Mouse (Mus musculus): Measurements from ENCODE around the gene Micu1. TPM values are rescaled to one million over a fixed set of nuclear protein-coding genes. Genes with fewer than 3 reads are reported as not detected.

Gene Micu1
- polyA plus RNA-seq, 1 experiment from 2014 or later: 72.3 TPM

GRCm38 (mm10) chr10:59907695-59908299 lies 205.5 kb downstream of the Micu1 start:
- Histone ChIP-seq H3K27me3 (no peaks in the 10 kb centered on the region), H3K4me3 (replicated peaks) (no peak overlapping the region), H3K9ac (no peak overlapping the region), H3K9me3 (no peaks in the 10 kb centered on the region), H3K36me3 (replicated peaks) (no peaks in the 10 kb centered on the region), H3K27ac (peak overlapping the region; percentile 42), H3K4me1 (peaks cover 59% of the 10 kb centered on the region), H3K4me2 (no peak overlapping the region)
- ATAC-seq (ENCODE audit: low FRiP score): no peak
- 41% methylated on average over 7 of the region's 7 CpGs for WGBS

DNA sequence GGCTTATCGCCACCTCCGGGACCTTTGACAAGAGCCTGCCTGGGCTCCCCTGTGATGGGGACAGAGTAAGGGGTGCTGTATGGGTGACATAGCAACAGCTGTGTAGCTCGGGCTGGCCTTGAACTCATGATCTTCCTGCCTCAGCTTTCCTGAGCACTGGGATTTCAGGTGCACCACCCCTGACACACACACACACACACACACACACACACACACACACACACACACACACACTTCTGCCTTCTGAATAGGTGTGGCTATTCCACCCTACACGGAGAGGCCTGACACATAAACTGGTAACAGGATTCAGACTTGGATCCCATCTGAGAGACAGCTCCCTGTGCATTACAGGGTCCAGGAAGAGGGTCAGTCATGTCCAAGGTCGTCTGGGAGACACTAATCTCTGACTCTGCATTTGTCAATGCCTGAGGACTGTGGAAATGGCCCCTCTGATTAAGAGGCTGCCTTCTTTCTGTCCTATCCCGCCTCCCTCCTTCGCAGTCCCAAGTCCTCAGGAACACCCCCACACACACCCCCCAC lies 206.6 kb downstream of the Micu1 start:
- H3K4me3 ChIP-seq (replicated peaks): no peak overlapping the region
- no peak; the same call in 1 of the 2 replicates for ATAC-seq (ENCODE audit: low FRiP score)
- H3K9ac ChIP-seq: no peak overlapping the region
- H3K27me3 ChIP-seq: no peaks in the 10 kb centered on the region
- H3K27ac ChIP-seq: peak overlapping the region; percentile 2; the same call in 1 of the 2 replicates
- H3K36me3 ChIP-seq (replicated peaks): no peaks in the 10 kb centered on the region
- peaks cover 51% of the 10 kb centered on the region for H3K4me1 ChIP-seq
- WGBS: 49% methylated on average over 7 of the region's 7 CpGs
- H3K9me3 ChIP-seq: no peaks in the 10 kb centered on the region
- peak overlapping the region; percentile 17; the same call in 1 of the 2 replicates for H3K4me2 ChIP-seq

DNA sequence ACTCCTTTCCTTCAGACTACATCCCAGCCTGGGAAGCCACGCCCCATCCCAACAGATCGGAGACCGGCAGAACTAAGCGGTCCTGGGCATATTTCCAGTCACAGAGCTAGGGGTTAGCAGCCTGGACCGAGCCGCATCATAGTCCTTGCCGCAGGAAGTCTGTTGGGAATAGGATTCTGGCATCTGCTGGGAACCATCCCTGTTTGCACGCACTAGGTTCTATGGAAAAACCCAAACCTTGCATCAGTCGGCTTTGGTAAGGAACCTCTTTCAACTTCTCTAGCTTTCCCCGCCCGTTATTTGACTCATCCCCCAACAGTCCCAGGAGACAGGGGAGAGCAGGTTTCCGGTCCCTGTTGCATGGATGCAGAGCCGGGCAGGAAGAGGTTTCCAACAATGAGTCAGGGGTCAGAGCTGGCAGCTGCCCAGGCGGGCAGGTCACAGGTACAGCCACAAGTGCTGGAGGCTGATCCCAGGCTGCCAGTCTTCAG lies 207.1 kb downstream of the Micu1 start:
- H3K4me1 ChIP-seq: peaks cover 50% of the 10 kb centered on the region
- H3K4me3 ChIP-seq (replicated peaks): no peak overlapping the region
- WGBS: 10% methylated on average over 14 of the region's 14 CpGs
- ATAC-seq (ENCODE audit: low FRiP score): no peak; the same call in 1 of the 2 replicates
- no peaks in the 10 kb centered on the region for H3K27me3 ChIP-seq
- no peaks in the 10 kb centered on the region for H3K9me3 ChIP-seq
- peak overlapping the region; percentile 17; the same call in 1 of the 2 replicates for H3K4me2 ChIP-seq
- no peak overlapping the region for H3K9ac ChIP-seq
- 0 out of 2 replicates have a peak overlapping the region, but pooled peaks have one; percentile 53 for H3K27ac ChIP-seq
- no peaks in the 10 kb centered on the region for H3K36me3 ChIP-seq (replicated peaks)

GRCm38 (mm10) chr10:59911091-59911490 lies 208.8 kb downstream of the Micu1 start:
- no peaks in the 10 kb centered on the region for H3K36me3 ChIP-seq (replicated peaks)
- 0 out of 2 replicates have a peak overlapping the region, but pooled peaks have one; percentile 36 for H3K9ac ChIP-seq
- no peaks in the 10 kb centered on the region for H3K27me3 ChIP-seq
- no peak overlapping the region for H3K27ac ChIP-seq
- H3K9me3 ChIP-seq: no peaks in the 10 kb centered on the region
- WGBS: 31% methylated on average over 6 of the region's 6 CpGs
- peak overlapping the region; percentile 46 for H3K4me2 ChIP-seq
- peaks cover 52% of the 10 kb centered on the region for H3K4me1 ChIP-seq
- 0 out of 2 replicates have a peak, but pooled peaks have one; percentile 1 for ATAC-seq (ENCODE audit: low FRiP score)
- H3K4me3 ChIP-seq (replicated peaks): no peak overlapping the region; the same call in 1 of the 2 replicates

GRCm38 (mm10) chr10:59911561-59912198 lies 209.4 kb downstream of the Micu1 start:
- peaks cover 58% of the 10 kb centered on the region for H3K4me1 ChIP-seq
- peak overlapping the region; percentile 36; the same call in 1 of the 2 replicates for H3K9ac ChIP-seq
- peak; percentile 30 for ATAC-seq (ENCODE audit: low FRiP score)
- peak overlapping the region; percentile 43; the same call in 1 of the 2 replicates for H3K27ac ChIP-seq
- H3K4me3 ChIP-seq (replicated peaks): peak overlapping the region; percentile 10; the same call in 1 of the 2 replicates
- WGBS: 3% methylated on average over 25 of the region's 25 CpGs
- peak overlapping the region; percentile 46 for H3K4me2 ChIP-seq
- H3K27me3 ChIP-seq: no peaks in the 10 kb centered on the region
- no peaks in the 10 kb centered on the region for H3K36me3 ChIP-seq (replicated peaks)
- no peaks in the 10 kb centered on the region for H3K9me3 ChIP-seq

Other genes starting within 250 kb of the Micu1 start
- gene Gm10322, start 86.4 kb upstream of the Micu1 start, polyA plus RNA-seq (2016; fragmentation: Nextera tagmentation; extraction: Ambion mirVana): not detected in 2 replicates
- gene Mcu, start 85.8 kb upstream of the Micu1 start, polyA plus RNA-seq (2016; fragmentation: Nextera tagmentation; extraction: Ambion mirVana): 16.1 and 17.7 TPM in 2 replicates
- 21.2 and 22.7 TPM in 2 replicates for gene Dnajb12, start 177.1 kb downstream of the Micu1 start, polyA plus RNA-seq (2016; fragmentation: Nextera tagmentation; extraction: Ambion mirVana)
- 58.9 and 61.6 TPM in 2 replicates for gene Ddit4, start 249.4 kb downstream of the Micu1 start, polyA plus RNA-seq (2016; fragmentation: Nextera tagmentation; extraction: Ambion mirVana)